ENCODE assay signal across 8 mouse cellular contexts in the genomic region with DNA sequence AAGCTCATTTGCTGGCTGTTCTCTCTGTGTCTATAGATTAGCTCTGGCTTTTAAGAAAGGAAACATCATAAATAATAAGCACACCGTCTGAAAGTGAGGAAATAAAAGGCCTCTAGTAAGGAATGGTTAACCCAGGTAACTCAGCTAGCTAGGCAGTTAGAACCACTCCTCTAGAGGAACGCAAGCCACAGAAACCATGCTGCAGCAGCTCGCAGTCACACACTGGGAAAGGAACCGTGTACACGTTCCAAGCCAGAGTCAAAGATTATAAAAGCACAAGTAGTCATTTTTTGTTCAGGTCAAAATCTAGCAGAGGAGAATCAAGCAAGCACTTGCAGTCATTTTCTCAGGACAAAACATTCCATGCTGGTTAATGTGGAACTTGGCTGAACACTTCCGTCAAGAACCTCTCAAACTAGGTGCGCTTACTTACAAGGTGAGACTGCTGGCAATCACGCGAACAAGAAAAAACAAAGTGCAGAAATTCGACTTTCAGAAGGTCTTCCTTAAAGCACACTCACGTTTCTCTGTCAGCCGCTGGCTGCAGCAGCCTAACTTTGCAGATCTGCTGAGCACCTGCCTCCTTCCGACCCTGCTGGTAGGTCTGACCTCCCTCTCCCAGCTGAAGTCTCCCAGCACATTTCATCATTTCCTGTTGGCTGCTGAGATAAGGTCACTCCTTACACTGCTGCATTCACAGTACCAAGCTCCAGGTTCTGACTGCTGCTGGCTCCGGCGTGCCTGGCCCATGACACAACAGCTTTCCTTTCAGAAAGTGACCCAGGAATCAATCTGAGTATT. TPM values are rescaled to one million over a fixed set of nuclear protein-coding genes. Genes with fewer than 3 reads are reported as not detected.
DNase-seq lines count a peak whose midpoint lies in the region; ATAC-seq lines count a peak whose summit lies in the region.

No protein-coding gene starts in this region.

- no peaks in the 10 kb centered on the region for H3K36me3 ChIP-seq in lung, embryonic 15.5 days

- 37% methylated on average over 15 of the region's 15 CpGs for WGBS in lung, embryonic 15.5 days

- H3K4me2 ChIP-seq in lung, embryonic 15.5 days = peak overlapping the region; percentile 28

- no peaks in the 10 kb centered on the region for H3K9me3 ChIP-seq in lung, embryonic 15.5 days

- H3K4me3 ChIP-seq in lung, embryonic 15.5 days = peak overlapping the region; percentile 15; the same call in 1 of the 2 replicates

- peak; percentile 77; the same call in 1 of the 2 replicates for ATAC-seq in lung, embryonic 15.5 days (ENCODE audit: borderline replicate concordance, extremely low read depth, low FRiP score, low TSS enrichment)

- peak overlapping the region; percentile 86 for H3K27ac ChIP-seq in lung, embryonic 15.5 days

- peaks cover 45% of the 10 kb centered on the region for H3K4me1 ChIP-seq in lung, embryonic 15.5 days

- H3K27me3 ChIP-seq in lung, embryonic 15.5 days = no peaks in the 10 kb centered on the region

- 0 out of 2 replicates have a peak overlapping the region, but pooled peaks have one; percentile 8 for H3K9ac ChIP-seq in lung, embryonic 15.5 days

- peak; percentile 72 for DNase-seq in A20 (ENCODE audit: low read depth, low spot score)
- DNase-seq in T-cell, adult 2 months (ENCODE audit: low spot score) = peak; percentile 16
- DNase-seq in gastrocnemius, postnatal 14 days = peak; percentile 48
- DNase-seq in kidney, adult 18-20 months = peak; percentile 84
- peak; percentile 49 for DNase-seq in thymus, postnatal 0 days (ENCODE audit: low spot score)
- DNase-seq in layer of hippocampus, postnatal 36 days = no peak
- DNase-seq in urinary bladder, postnatal 10 days (ENCODE audit: low spot score) = no peak

- intact Hi-C loops in gastrocnemius, postnatal 14 days (cut with DNase I; ENCODE audit: low total_unique reads) = no loop called here

RNA-seq across cellular contexts. Expression of gene Pacsin2, which starts 32.0 kb away (rescaled TPM):
- 10 to 100 TPM; 43.9 to 45.1 TPM for total RNA-seq in gastrocnemius, postnatal 14 days (2021)
- polyA plus RNA-seq in lung, embryonic 15.5 days (2015; fragmentation: Nextera tagmentation; extraction: Ambion mirVana) = 68.1 and 70.9 TPM in 2 replicates
- polyA plus RNA-seq in thymus, postnatal 0 days (2015; fragmentation: Nextera tagmentation; extraction: Ambion mirVana) = 24.7 and 24.8 TPM in 2 replicates
- 100 to 1,000 TPM in 1 of 2 experiments, 10 to 100 TPM in 1; 82.0 to 102 TPM for total RNA-seq in layer of hippocampus, postnatal 36 days (2021)

Comparison
In these comparisons a context has a peak if more than half of its experiments do, and no peak if none do; other contexts are left out.
1. DNase-seq: peak in A20 (single experiment), T-cell, adult 2 months (single experiment), gastrocnemius, postnatal 14 days (single experiment), kidney, adult 18-20 months (single experiment) and thymus, postnatal 0 days (single experiment); none in layer of hippocampus, postnatal 36 days (0 of 2) and urinary bladder, postnatal 10 days (single experiment).